Mouse (Mus musculus): ENCODE data around the gene Lif.

Lif gene

GRCm38 (mm10) chr11:4298615-4299014 lies 41.3 kb downstream of the Lif start:
- DNase-seq (ENCODE audit: low read depth, low spot score), result no peak

GRCm38 (mm10) chr11:4299191-4299590 lies 41.8 kb downstream of the Lif start:
- peak; percentile 54 for DNase-seq (ENCODE audit: low read depth, low spot score)

- DNase-seq (ENCODE audit: low read depth, low spot score), result no peak
Observed at GRCm38 (mm10) chr11:4299735-4300474, 42.5 kb downstream of the Lif start.

- no peak for DNase-seq (ENCODE audit: low read depth, low spot score)
Observed at GRCm38 (mm10) chr11:4300683-4301082, 43.3 kb downstream of the Lif start.

GRCm38 (mm10) chr11:4302363-4302913 lies 45.1 kb downstream of the Lif start:
- DNase-seq (ENCODE audit: low read depth, low spot score), result no peak

GRCm38 (mm10) chr11:4303033-4303432 lies 45.7 kb downstream of the Lif start:
- DNase-seq (ENCODE audit: low read depth, low spot score), result no peak

GRCm38 (mm10) chr11:4304203-4304602 lies 46.8 kb downstream of the Lif start:
- no peak for DNase-seq (ENCODE audit: low read depth, low spot score)

GRCm38 (mm10) chr11:4305090-4305489 lies 47.7 kb downstream of the Lif start:
- no peak for DNase-seq (ENCODE audit: low read depth, low spot score)

- DNase-seq (ENCODE audit: low read depth, low spot score), result no peak
Observed at GRCm38 (mm10) chr11:4306086-4306485, 48.7 kb downstream of the Lif start.

GRCm38 (mm10) chr11:4308060-4308513 lies 50.7 kb downstream of the Lif start:
- DNase-seq (ENCODE audit: low read depth, low spot score), result no peak

- peak; percentile 70 for DNase-seq (ENCODE audit: low read depth, low spot score)
Observed at GRCm38 (mm10) chr11:4308514-4309450, 51.4 kb downstream of the Lif start.

GRCm38 (mm10) chr11:4309613-4310012 lies 52.3 kb downstream of the Lif start:
- DNase-seq (ENCODE audit: low read depth, low spot score), result no peak

GRCm38 (mm10) chr11:4310324-4310723 lies 53.0 kb downstream of the Lif start:
- no peak for DNase-seq (ENCODE audit: low read depth, low spot score)

GRCm38 (mm10) chr11:4312180-4312579 lies 54.8 kb downstream of the Lif start:
- DNase-seq (ENCODE audit: low read depth, low spot score), result no peak

- DNase-seq (ENCODE audit: low read depth, low spot score), result no peak
Observed at GRCm38 (mm10) chr11:4317287-4317686, 59.9 kb downstream of the Lif start.

- no peak for DNase-seq (ENCODE audit: low read depth, low spot score)
Observed at GRCm38 (mm10) chr11:4318011-4318410, 60.7 kb downstream of the Lif start.

GRCm38 (mm10) chr11:4319212-4319955 lies 62.0 kb downstream of the Lif start:
- no peak for DNase-seq (ENCODE audit: low read depth, low spot score)

GRCm38 (mm10) chr11:4320876-4321275 lies 63.5 kb downstream of the Lif start:
- DNase-seq (ENCODE audit: low read depth, low spot score), result no peak
